Mouse (Mus musculus) retina, embryonic 14.5 days (tissue): ENCODE data around the gene Tubb4b.

Source experiments
- DNase-seq: peaks from one replicate; pipeline ENCODE4 v3.0.0-alpha.2; 2015; ENCODE audit warnings: low spot score

The Tubb4b gene

DNA sequence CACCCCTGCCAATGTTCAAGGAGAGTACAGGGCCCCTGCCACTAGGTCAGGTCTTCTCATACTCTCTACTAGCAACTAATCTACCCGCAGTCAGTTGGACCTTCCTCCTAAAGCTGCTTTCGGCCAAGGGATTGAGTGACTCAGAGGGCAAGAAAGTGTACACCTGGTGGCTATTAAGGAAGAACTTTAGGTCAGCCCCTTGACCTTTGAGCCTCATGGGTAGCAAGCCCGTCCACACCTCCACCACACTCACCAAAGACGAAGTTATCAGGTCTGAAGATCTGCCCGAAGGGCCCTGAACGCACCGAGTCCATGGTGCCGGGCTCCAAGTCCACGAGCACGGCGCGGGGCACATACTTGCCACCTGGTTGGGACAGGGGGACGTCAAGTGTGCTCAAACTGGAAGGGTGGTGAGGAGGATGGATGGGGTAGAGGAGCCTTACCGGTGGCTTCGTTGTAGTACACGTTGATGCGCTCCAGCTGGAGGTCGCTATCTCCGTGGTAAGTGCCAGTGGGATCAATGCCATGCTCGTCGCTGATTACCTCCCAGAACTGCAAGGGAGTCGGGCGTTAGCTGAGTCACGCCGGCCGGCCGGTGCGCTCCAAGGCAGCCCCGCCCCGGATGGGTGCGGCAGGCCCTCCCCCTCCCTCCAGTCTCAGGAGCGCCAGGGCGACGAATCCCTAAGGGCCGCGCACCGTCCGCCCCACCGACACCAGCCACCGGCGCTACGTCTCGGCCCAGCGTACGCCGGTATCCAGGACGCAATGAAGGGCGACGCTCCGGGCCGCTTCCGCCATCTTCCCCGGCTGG, 616 bp downstream of the Tubb4b start:
- DNase-seq: no peak

DNA sequence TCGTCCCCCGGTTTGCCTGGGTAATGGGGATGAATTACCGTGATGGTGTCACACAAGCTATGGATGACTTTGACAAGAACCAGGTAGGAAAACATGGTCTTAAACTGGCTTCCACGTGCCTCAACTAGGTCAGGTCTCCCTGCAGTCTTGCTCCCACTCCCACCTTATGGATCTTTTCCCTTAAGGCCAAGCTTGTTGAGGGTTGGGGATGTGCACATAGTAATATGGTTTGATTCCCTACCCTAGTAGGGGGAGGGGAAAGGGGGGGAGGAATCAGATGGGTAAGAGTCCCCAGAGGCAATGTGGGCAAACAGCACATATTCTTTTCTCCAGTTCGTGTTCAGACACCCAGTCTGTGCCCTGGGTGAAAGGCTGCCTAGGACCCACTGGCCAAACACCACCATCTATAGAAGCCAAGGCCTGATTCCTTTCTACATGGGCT, 3.1 kb downstream of the Tubb4b start:
- no peak for DNase-seq

DNA sequence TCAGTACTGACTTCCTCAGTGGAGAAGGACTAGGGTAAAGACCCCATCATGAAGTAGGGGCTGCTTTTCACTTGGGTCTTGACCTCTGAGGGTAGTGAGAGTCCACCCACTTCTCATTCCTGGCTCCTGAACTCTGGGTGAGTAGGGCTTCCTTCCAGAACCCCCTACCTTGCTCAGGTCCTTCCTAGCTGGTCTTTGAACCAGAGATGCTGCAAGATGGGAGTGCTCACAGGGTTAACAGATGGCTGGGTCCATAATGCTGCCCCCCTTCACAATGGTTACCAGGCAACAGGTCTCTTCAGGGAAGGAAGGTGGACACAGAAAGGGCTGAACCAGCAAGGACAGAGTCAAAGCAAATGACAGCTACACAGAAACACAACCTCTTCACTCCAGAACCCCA, 6.1 kb downstream of the Tubb4b start, which contains the start of gene Fam166a:
Gene Fam166a, plus strand, starts transcription at position 301 of the 400 bp plus-strand sequence.
- DNase-seq: no peak

- DNase-seq: no peak
Observed at GRCm38 (mm10) chr2:25217666-25218065, 6.8 kb downstream of the Tubb4b start.

DNA sequence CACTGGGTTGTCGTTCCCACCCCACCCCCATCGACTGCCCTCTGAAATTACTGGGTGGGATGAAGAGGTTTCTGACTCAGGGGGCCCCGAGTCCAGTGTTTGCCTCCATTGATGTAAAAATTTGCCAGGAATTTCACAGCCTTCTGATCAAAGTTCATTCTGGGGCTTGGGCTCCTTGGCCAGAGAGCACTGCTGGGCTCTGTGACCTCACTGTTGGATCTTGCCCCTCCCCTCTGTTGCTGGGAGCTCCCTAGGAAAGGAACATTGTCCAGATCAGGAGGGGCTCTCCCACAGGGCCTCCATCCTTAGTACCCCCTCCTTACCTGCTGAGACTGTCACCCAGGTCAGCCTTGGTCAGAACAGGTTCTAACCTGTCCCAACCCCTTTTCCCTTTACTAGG, 10.1 kb downstream of the Tubb4b start, which contains the start of gene Stpg3:
Gene Stpg3, minus strand, starts transcription at position 194 of the 400 bp plus-strand sequence.
- no peak for DNase-seq

DNA sequence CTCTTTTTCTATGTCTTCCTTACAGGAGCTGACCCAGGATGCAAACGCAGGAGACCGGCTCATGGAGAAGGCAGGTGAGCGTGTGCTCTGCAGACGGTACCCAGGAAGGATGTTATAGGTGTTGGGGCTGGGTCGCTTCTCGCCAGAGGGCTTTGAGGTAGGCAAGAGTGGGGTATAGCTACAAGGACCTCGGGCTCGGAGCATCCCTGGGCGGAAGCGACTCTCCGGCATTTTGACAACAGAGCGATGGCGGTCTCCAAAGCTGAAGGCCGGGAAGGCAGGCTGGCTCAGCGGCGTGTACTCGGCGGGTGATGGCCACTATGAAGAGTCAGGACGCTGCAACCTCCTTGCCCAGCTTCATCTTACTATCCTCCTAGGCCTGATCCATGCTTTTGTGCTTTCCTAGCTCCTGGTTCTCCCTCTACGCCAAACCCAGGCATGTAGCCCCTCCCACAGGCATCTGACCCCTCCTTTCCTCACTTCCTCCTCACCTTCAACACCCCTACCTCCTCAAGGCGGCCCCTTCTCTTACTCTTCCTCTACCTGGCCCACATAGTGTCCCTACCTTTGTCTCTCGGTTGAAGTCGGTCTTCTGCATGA, 11.1 kb downstream of the Tubb4b start:
- no peak for DNase-seq

DNA sequence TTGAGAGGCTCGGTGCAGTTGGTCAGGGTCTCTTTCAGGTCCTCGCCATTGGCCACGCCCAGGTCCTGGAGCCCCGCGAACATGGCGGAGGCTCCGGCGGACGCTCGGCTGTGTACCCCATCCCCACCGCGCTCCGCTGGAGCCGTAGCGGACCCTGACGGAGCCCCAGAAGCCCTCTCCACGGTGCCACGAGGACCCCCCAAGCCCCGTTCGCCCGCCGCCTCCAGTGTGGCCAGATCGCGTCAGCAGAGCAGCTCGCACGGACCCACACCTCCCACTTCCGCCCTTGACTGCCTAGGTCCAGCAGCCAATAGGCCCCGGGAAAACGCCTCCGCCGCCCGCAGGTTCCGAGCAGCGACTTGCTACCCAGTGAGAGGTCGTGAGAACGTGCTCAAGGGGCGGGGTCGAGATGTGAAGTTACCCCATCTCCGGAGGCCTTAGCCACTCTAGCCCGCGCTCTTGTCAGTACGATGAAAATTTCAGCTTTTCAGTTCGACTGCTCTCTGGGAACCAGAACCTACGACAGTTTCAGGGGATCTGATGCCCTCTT, 13.3 kb downstream of the Tubb4b start, which contains the start of gene Nelfb:
Gene Nelfb, minus strand, starts transcription at position 369 of the 550 bp plus-strand sequence.
- peak; percentile 92 for DNase-seq

DNA sequence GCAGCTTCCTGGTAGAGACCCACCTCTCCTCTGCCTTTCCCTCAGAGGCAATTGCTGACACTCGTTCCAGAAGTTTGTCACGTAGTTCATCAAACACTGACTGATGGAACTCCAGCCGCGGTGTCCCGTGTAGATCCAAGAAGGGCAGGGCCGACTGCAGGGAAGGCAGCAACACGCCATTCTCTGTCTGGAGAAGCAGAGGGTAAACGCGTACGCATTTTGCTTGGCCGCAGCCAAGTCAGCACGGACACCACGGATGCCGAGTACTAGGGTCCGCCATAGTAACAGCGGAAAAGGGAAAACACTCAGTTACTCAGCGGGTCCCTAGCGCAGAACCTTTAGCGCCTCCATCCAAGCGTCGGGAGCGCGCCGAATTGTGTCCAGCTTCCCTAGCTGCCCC, 13.8 kb downstream of the Tubb4b start:
- DNase-seq: peak; percentile 13

GRCm38 (mm10) chr2:25207593-25207992, 16.9 kb downstream of the Tubb4b start:
- DNase-seq: no peak

DNA sequence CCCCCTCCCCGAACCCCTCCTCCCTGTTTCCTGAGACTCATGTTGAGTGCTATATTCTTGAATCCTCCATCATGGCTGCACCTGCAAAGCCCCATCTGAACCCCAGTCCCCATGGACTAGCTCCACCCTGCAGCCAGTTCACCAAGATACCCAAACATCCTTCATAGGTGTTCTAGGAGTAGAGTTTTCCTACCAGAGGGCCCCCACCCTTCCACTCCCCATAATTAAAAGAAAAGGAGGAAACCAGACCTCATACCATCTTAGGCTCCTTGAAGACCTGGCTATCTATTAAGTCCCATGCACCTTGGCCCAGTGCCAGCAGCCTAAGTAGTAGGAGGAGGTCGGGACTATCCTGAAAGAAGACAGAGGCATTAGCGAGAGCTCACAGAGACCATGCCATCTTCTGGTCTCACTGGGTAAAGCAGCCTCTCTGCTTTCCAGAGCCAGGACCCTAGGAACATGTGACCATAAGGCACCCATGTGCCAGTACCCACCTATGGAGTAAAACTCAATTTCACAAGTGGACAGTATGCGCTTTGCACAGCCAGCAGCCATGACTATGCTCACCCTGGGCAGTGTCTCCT, 20.8 kb downstream of the Tubb4b start:
- peak; percentile 31 for DNase-seq

GRCm38 (mm10) chr2:25200631-25201030, 23.9 kb downstream of the Tubb4b start:
- no peak for DNase-seq

- no peak for DNase-seq
Observed at GRCm38 (mm10) chr2:25197946-25198345, 26.6 kb downstream of the Tubb4b start.

DNA sequence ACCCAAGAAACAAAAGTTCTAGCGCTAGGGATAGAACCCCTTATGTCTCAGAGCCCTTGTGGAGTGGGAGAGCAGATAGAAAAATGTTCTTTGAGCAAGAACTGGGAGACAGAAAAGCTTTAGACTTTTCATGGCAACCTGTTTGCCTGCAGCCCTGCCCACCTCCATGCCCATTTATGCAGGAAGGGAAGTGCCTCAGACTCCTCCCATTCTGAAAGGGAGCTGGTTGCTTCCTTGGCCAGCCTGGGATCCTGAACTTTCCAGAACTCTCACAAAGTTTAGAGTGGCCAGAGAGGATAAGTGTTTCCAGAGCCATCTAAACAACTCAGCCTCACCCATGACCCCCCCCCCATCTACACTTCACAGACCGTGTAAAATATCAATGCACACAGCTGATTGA, 27.3 kb downstream of the Tubb4b start:
- no peak for DNase-seq

DNA sequence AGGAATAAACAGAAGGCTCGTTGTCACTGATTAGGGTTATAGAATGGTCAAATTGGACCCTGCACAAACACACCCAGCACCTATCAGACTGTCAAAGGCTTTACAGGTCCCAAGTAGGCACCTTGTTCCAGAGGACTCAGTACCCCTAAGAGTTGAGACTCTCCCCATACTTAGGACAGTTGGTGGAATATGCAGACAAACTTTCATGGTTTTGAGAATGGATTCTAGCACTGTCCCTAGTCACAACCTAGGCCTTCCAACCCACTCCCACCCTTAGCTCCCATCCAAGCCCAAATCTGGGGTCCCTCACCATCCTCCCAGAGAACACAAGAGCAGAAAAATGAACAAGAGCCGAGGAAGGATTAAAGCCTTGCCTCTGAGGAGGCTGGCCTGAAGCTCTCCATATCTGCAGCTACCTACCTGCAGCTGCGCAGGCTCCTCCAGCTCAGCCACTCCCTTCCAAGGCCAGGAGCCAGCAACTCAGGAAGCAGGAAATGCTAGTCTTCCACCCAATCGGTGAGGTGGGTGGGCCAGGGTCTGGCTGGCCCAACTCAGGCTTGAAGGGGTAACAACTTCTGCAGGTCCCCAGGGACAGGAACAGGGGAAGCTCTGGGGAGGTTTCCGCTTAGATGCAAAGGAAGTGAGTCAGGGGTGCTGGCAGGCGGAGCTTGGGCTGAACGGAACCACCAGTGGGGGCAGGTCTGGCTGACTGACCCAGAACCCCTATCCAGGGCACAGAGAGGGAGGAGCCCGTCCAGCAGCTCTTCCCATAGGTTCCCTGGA, 28.1 kb downstream of the Tubb4b start, which contains the start of gene Tor4a:
Gene Tor4a, minus strand, starts transcription at position 715 of the 783 bp plus-strand sequence.
- peak; percentile 15 for DNase-seq

GRCm38 (mm10) chr2:25195211-25196156, 29.0 kb downstream of the Tubb4b start:
- DNase-seq: no peak

GRCm38 (mm10) chr2:25194486-25195171, 29.9 kb downstream of the Tubb4b start:
- no peak for DNase-seq

- DNase-seq: no peak
Observed at GRCm38 (mm10) chr2:25194006-25194405, 30.5 kb downstream of the Tubb4b start.

GRCm38 (mm10) chr2:25193330-25193770, 31.2 kb downstream of the Tubb4b start:
- DNase-seq: peak; percentile 96

DNA sequence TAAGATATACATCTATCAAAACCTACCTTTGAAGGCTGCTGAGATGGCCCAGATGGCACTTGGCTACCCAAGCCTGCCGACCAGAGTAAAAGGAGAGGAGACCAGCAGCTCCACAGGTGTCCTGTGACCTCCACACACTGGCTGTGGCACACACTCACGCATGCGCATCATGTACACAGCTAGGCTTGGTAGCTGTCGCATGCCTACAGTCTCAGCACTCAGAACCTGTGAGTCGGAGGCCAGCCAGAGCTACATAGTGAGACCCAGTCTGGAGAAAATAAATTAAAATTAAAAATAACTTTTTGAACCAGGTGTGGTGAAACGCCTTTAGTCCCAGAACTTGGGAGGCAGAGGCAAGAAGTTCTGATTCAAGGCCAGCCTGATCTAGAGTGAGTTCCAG, 36.7 kb downstream of the Tubb4b start:
- no peak for DNase-seq

DNA sequence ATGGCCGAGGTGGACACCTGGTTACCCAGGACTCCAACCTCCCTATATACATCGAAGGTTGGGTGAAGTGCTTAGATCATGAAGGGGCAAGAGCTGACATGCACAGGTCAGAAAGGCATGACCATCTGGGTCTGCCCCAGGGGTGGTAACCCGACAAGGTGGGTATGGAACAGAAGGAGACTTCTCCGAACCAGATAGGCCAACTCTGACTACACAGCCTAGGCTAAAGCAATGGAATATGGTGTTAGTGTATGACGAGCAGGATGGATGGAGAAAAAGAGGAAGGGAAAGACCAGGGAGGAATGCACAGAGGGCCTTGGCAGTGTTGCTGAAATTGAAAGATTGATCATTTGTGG, 37.9 kb downstream of the Tubb4b start:
- DNase-seq: no peak
